Mouse (Mus musculus) lung, adult 2 months (tissue): Measurements from ENCODE around the gene C8g.

Experiments used
- CTCF ChIP-seq: fragments of 200-500 bp; IDR thresholded peaks from 2 replicates; pipeline ENCODE4 v1.5.1; 2011; ENCODE audit warnings: mild to moderate bottlenecking, low read length, control low read depth; ENCODE audit not compliant: insufficient read depth
- POLR2A ChIP-seq: fragments of 200-500 bp; IDR thresholded peaks from 2 replicates; pipeline ENCODE4 v1.6.1; 2011; ENCODE audit warnings: low read depth, mild to moderate bottlenecking, control low read depth, low read length, borderline replicate concordance; ENCODE audit errors: extremely low read depth

DNA sequence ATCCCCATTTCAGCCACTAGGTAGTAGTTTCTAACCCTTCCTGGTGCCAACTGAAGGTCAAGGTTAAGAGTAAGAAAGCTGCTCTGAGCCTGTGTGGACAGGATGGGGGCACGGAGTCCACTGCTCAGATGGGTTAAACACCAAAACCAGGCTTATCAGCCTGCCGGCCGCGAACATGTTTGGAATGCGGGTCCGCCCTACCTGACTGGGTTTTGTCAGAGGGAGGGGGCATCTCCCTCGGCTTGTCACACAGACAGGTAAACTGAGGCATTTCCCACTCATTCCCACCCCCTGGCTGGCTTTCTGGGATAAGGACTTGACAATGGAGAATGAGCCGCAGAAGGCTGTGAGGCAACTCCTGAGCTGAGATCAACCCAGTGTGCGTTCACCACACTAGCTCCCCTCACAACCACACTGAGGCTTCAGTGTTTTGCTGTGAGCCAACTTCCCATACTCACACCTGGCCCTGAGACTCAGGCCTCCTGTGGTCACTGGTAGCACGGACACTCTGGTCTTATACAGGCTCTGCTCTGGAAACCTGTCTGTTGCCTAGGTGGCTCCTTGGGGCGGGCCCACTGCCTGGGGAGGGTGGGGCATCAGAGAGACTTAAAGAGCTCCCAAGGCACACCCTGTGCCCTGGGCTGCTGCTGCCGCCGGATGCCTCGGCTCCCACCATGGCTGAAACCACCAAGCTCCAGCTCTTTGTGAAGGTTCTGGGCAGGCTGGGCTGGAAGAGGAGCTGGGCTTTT, 45.1 kb downstream of the C8g start, which contains the start of gene Clic3:
- TF ChIP-seq CTCF = no peak
- peak; percentile 80; the same call in 1 of the 2 replicates for TF ChIP-seq POLR2A
